In genomic region chr17:87283755-87284481, GRCm38 (mm10) we compare ENCODE assay signal across 8 mouse cellular contexts. TPM values are rescaled to one million over a fixed set of nuclear protein-coding genes. Genes with fewer than 3 reads are reported as not detected.
A peak's percentile ranks its signal among the peaks of the same experiment; 100 is the strongest.
DNase-seq lines count a peak whose midpoint lies in the region; ATAC-seq and TF ChIP-seq lines count a peak whose summit lies in the region.

No protein-coding gene starts in this region.

- no peak overlapping the region for H3K27ac ChIP-seq in ES-Bruce4 (ENCODE audit: insufficient read depth, low read length)
- 0 out of 2 replicates have a peak overlapping the region, but pooled peaks have one; percentile 93 for H3K27ac ChIP-seq in forebrain, embryonic 10.5 days
- peak overlapping the region; percentile 96; the same call in 1 of the 2 replicates for H3K27ac ChIP-seq in intestine, embryonic 15.5 days

- no peak for ATAC-seq in intestine, embryonic 15.5 days

- TF ChIP-seq POLR2A in ES-Bruce4 (IDR thresholded peaks at IDR 0.05; ENCODE audit: insufficient read depth, low read length), result no peak

- TF ChIP-seq EP300 in ES-Bruce4 (IDR thresholded peaks at IDR 0.05; ENCODE audit: insufficient read depth, low read depth, low read length), result no peak

- TF ChIP-seq CTCF in ES-Bruce4 (IDR thresholded peaks at IDR 0.05; ENCODE audit: low read depth, low read length), result no peak

- peak overlapping the region; percentile 94 for H3K4me2 ChIP-seq in intestine, embryonic 15.5 days (replicated peaks)

- peaks cover 8% of the 10 kb centered on the region; the same call in 1 of the 2 replicates for H3K9me3 ChIP-seq in ES-Bruce4 (replicated peaks; ENCODE audit: control insufficient read depth, insufficient read depth, low read length, poor library complexity, severe bottlenecking)
- no peaks in the 10 kb centered on the region for H3K9me3 ChIP-seq in forebrain, embryonic 10.5 days
- H3K9me3 ChIP-seq in intestine, embryonic 15.5 days, result no peaks in the 10 kb centered on the region

- WGBS in forebrain, embryonic 10.5 days, result 4% methylated on average over 21 of the region's 21 CpGs
- WGBS in intestine, embryonic 15.5 days, result 8% methylated on average over 21 of the region's 21 CpGs

- H3K4me1 ChIP-seq in ES-Bruce4 (ENCODE audit: control insufficient read depth, insufficient read depth, low read length), result no peaks in the 10 kb centered on the region
- H3K4me1 ChIP-seq in forebrain, embryonic 10.5 days, result peaks cover 52% of the 10 kb centered on the region
- peaks cover 17% of the 10 kb centered on the region for H3K4me1 ChIP-seq in intestine, embryonic 15.5 days (replicated peaks)

- H3K27me3 ChIP-seq in ES-Bruce4 (ENCODE audit: control insufficient read depth, insufficient read depth, low read length, poor library complexity, severe bottlenecking), result no peaks in the 10 kb centered on the region
- H3K27me3 ChIP-seq in forebrain, embryonic 10.5 days (ENCODE audit: poor library complexity, severe bottlenecking), result peaks cover 86% of the 10 kb centered on the region
- no peaks in the 10 kb centered on the region for H3K27me3 ChIP-seq in intestine, embryonic 15.5 days (replicated peaks)

- H3K4me3 ChIP-seq in ES-Bruce4 (ENCODE audit: low read depth, low read length), result peak overlapping the region; percentile 64
- peak overlapping the region; percentile 75 for H3K4me3 ChIP-seq in forebrain, embryonic 10.5 days
- H3K4me3 ChIP-seq in intestine, embryonic 15.5 days (replicated peaks), result peak overlapping the region; percentile 74

- DNase-seq in 3134 (ENCODE audit: extremely low read depth, insufficient read length, low spot score), result peak; percentile 77
- peak; percentile 36 for DNase-seq in forebrain, embryonic 10.5 days (ENCODE audit: extremely low spot score, low spot score)
- peak; percentile 60 to 62 for DNase-seq in lung, postnatal 4 days
- DNase-seq in spleen, postnatal 10 days (ENCODE audit: low spot score in 2 of 2), result peak; percentile 61 to 77
- no peak for DNase-seq in cerebellum, adult 9-11 months
- no peak for DNase-seq in cerebellum, postnatal 14 days

- H3K36me3 ChIP-seq in ES-Bruce4 (ENCODE audit: control insufficient read depth, insufficient read depth, low read length, poor library complexity, severe bottlenecking), result no peaks in the 10 kb centered on the region
- no peaks in the 10 kb centered on the region for H3K36me3 ChIP-seq in forebrain, embryonic 10.5 days (replicated peaks)
- no peaks in the 10 kb centered on the region for H3K36me3 ChIP-seq in intestine, embryonic 15.5 days

- H3K9ac ChIP-seq in ES-Bruce4 (ENCODE audit: low read depth, poor library complexity, severe bottlenecking), result peak overlapping the region; percentile 95
- H3K9ac ChIP-seq in intestine, embryonic 15.5 days, result peak overlapping the region; percentile 90

RNA-seq across cellular contexts. Expression of gene Ttc7, which starts 1.2 kb away (rescaled TPM):
- 9.7 and 10.7 TPM in 2 replicates for polyA plus RNA-seq in ES-Bruce4 (2011; ENCODE audit: insufficient read depth, insufficient read length, low read depth, missing spikeins)
- 2.9 and 3.9 TPM in 2 replicates for polyA plus RNA-seq in forebrain, embryonic 10.5 days (2016; fragmentation: Nextera tagmentation; extraction: Ambion mirVana)
- polyA plus RNA-seq in intestine, embryonic 15.5 days (2015; fragmentation: Nextera tagmentation; extraction: Ambion mirVana), result 22.0 and 24.7 TPM in 2 replicates

RNA-seq across cellular contexts. Expression of gene Mcfd2, which starts 18.2 kb away (rescaled TPM):
- polyA plus RNA-seq in ES-Bruce4 (2011; ENCODE audit: insufficient read depth, insufficient read length, low read depth, missing spikeins), result 34.1 and 35.2 TPM in 2 replicates
- 72.8 and 74.5 TPM in 2 replicates for polyA plus RNA-seq in forebrain, embryonic 10.5 days (2016; fragmentation: Nextera tagmentation; extraction: Ambion mirVana)
- polyA plus RNA-seq in intestine, embryonic 15.5 days (2015; fragmentation: Nextera tagmentation; extraction: Ambion mirVana), result 117 and 139 TPM in 2 replicates

Comparison
In these comparisons a context has a peak if more than half of its experiments do, and no peak if none do; other contexts are left out.
1. DNase-seq: peak in 3134 (single experiment), forebrain, embryonic 10.5 days (single experiment), lung, postnatal 4 days (2 of 2) and spleen, postnatal 10 days (2 of 2); none in cerebellum, adult 9-11 months (single experiment) and cerebellum, postnatal 14 days (0 of 2).
2. Peak in every context shown above with its lines, with median percentiles within 50 percentile points of each other: H3K4me3 ChIP-seq.